Mouse (Mus musculus): ENCODE results near the gene Ifi214.
"Not testable (repeated sequence)": the region's sequence is repeated elsewhere in the genome, so short reads cannot be mapped to it uniquely, and the experiment has no call there.

DNA sequence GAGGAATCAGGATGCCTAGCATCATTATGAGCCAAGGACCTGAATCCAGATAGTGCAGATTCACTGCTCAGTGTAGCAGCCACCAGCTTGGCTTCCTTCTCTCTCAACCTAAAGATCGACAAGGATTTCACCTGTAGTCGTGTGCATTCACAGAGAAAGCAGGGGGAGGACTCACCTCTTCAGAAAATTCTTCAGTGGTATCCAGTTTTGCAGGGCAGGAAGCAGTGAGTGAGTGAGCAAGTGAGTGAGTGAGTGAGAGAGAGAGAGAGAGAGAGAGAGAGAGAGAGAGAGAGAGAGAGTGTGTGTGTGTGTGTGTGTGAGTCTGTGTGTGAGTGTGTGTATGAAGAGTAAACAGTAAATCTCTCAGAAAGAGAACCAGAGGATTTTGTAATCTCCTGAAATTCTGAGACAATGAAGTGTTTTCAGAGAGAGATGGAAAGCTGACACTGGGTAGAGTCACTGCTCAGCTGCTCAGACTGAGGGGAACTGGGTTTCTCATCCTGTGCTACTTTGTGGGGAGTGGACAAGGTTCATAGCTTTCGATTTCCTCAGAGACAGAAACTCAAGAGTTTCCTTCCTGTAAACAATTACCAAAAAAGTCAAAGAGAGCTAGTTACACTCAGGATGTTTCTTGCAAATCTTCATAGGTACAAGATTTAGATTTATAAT lies 44.8 kb downstream of the Ifi214 start, which contains the start of gene Ifi206:
- not testable (repeated sequence) for TF ChIP-seq POLR2A (IDR thresholded peaks at IDR 0.05; ENCODE audit: borderline replicate concordance, control insufficient read depth, low read depth, low read length); CTCF (IDR thresholded peaks at IDR 0.05; ENCODE audit: control insufficient read depth, insufficient read depth, low read length)
